Mouse (Mus musculus) kidney, postnatal 4 days (tissue): Measurements from ENCODE around the gene Hoxd8.

Source experiments
- DNase-seq, 2 experiments: peaks; one replicate each; pipeline ENCODE4 v3.0.0; 2021; ENCODE audit warnings: mixed read lengths in 2 of 2

The Hoxd8 gene

DNA sequence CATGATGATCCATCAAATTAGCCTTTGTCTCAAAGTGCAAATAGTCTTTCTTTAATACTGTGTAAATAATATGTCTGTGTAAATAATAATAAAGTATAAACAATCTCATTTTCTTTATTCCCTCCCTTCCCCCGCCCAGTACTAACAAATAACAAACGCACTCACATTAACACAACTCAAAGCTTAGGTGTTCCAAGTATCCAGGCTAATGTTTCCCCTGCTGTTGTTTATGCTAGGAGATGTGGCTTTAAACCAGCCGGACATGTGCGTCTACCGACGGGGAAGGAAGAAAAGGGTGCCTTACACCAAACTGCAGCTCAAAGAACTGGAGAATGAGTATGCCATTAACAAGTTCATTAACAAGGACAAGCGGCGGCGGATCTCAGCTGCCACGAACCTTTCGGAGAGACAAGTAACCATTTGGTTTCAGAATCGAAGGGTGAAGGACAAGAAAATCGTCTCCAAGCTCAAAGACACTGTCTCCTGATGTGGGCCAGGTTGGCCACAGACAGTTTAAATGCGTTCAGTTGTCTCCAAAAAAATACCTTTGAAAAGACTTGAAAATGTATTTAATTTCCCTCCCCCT, 34.7 kb upstream of the Hoxd8 start:
- DNase-seq = peak in 1 of 2 experiments; percentile 36

DNA sequence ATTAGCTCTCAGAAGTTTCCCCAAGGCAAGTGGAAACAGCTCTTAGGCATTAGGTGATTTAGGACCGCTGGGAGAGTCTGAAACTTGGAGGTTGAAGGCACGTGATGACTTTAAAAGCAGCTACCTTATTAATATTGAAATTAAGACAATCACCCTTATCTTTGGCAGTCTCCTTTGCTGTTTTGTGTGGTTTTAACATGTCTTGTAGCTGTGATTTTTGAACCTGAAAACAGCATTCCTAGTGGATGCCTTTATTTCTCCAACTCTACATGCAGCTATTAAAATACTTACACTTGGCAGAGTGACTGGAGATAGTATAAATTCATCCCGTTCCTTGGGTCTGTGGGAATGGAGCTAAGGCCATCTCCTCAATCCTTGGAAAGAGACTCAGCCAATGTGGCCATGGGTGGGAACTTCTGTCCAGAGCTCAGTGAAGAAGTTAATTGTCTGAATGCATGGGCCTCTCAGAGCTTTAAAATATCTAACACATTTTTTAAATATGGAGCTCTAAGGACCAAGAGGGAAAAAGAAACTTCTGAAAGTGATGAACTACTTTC, 33.7 kb upstream of the Hoxd8 start:
- no peak for DNase-seq

DNA sequence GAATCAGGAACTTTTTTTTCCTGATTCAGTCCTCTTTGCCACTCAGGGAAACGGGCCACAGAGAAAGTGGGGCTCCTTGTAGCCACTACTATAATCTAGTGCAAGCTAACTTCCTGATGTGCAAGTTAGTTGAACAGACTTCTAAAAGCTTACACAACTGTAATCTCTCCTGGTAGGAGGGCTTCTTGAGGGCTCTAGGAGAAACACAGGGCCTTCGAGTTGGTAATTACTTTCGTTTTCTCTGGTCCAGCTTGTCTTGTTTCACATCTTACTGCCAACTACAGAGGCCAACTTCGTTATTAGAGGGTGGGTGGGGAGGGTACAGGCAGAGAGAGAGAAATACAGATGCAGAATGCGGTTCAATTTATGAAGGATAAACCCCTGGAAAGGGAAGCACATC, 32.6 kb upstream of the Hoxd8 start:
- DNase-seq = peak in 1 of 2 experiments; percentile 10

DNA sequence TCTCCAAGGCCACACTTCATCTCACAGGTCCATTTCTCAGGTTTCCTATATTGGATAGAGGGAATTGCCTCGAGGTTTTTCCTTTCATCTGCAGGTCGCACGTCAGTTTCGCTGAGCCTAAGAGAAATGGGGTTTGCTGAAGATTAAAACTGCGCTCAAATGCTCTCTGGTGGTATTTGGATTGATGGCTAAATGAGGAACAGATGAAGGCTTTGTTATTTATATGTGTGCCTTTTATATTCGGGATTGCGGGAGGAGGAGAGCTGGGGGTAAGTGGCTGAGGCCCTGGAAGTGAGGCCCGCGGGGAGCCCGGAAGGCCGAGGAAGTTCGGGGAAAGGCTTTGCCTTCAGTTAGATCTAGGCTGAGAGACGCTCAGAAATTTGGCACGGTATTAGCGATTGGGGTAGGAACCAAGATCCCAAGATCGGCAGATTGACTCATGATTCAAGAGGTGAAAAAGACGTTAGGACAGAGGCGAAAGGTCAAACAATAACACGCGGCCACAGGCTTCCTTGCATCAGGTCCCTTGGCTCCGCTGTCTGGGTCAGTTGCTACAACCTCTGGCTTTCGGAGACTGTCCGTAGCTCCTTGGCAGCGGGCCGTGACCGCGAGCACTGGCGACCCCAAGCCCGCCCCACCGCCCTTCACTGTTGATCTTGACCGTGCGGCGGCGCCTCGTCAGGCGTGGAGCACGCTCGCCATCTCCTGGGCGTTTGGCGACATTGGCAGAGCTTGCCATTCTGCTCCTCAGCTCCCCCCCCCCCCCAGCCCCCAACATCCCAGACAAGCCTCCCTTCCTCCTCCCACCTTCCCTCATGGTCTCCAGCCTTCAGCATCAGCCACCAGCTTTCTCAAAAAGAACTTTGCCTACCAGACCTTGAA, 31.7 kb upstream of the Hoxd8 start:
- DNase-seq = peak; percentile 85 to 90

DNA sequence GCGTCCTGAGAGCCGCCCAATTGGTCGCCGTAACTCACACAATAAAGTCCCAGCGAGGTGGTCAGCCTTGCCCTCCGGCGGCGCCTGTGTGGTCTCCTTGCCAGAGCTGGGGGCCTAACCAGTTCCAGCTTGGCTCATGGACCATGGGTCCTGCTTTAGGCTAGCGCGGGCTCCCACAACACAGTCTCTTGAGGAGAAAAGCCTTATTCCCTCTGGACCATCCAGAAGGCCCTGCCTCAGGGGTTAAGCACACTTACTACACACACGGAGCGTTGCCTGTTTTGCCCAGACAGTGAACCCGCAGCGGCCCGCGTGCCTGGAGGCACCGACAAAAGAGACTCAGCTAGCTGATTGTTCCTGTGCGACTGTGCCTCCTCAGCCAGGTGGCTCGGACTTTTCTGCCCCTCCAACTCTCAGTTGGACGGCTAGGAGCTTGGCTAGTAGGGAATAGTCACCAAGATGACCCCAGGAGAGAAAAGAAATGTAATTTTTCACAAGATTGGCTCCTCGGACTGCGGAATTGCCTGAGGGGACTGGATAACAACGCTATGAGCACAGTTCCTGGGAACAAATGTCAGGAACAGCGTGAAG, 30.5 kb upstream of the Hoxd8 start:
- peak in 1 of 2 experiments; percentile 20 for DNase-seq

- DNase-seq = peak; percentile 49 to 60
Measured at GRCm38 (mm10) chr2:74674881-74675665, 29.3 kb upstream of the Hoxd8 start, which contains the start of gene Hoxd12. Hoxd12 (plus strand) TSS chr2:74675013.

GRCm38 (mm10) chr2:74675666-74676282, 28.6 kb upstream of the Hoxd8 start:
- peak in 1 of 2 experiments; percentile 43 for DNase-seq

DNA sequence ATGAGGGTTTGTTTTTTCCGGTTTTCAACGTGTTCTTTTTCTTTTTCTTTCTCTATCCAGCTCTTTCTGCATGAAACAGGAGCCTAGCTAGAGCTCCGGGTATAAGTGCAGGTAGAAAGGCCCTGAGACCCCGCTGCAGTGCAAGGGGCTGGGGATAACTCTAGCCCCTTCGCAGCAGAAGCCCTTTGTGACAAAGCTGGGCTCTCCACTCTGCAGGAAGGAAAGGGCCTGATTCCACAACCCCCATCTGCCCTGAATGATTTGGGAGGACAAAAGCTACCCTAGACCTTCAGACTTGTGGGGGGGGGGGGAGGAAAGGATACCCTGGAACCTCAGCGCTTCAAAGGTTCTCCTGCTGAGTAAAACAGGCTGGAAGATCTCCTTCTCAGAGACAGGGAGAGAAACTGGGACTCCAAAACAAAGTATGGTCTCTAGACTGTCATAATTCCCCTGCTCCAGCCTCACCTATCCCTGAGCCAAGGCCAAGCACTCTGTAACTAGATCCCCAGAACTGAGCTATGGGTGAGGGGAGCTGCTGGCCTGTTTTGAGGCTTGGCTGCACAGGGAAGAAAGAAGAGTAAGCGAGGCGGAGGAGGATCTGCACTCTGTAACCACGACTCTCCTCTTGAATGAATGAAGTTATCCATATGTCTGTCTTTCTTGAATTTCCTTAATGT, 27.9 kb upstream of the Hoxd8 start:
- DNase-seq = peak in 1 of 2 experiments; percentile 20

- DNase-seq = peak in 1 of 2 experiments; percentile 11
Measured at GRCm38 (mm10) chr2:74677106-74677505, 27.3 kb upstream of the Hoxd8 start.

DNA sequence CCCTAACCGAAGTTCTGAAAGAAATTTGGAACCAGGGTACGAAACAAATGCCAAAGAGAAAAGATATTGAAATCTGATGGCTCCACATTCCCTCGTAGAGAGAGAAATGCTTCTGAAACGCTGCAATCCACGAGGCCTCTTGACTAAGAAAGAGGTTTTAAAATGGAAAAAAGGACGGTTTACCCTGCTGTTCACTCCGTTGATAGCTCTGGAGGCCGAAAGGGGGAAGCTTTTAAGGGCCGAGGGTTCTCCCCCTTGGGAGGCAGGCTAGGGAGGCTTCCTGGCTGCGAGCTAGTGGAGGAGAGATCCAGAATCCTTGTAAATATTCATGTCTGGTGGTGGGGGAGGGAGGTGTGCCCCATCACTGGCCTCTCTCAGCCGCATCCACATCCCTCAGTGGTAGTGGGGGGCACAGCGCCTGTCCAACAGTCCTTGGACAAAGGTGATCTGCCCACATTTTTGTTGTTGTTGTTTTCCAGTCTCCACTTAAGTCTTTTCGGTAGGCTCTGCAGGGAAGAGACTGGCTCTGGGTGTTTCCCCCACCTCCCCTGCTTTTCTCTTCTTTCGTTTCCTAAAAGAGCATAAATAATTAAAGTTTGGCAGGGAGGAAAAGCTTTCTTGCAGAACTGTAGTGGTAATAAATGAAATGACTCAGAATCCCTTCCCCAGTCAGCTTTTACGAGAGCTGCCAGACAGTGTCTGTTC, 25.4 kb upstream of the Hoxd8 start, which contains the start of gene Hoxd11:
Gene Hoxd11, plus strand, starts transcription at position 667 of the 705 bp plus-strand sequence.
- DNase-seq = peak; percentile 48 to 61

DNA sequence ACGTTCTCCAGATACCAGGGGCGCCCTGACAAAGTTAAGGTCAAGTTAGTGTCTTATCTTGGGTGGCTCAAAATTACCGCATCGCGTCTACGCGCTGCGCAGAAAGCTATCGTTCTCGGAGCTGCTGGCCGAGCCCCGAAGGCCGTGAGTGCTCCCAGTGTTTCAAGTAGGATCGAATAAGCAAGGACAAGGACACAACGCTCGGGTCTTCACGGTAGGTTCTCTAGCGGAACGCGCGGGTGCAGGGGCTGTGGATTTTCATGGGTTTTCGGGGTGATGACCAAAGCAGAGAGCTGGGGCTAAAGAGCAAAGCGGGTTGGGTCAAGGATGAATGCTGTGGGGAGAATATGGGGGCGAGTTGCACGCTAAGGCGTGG, 24.8 kb upstream of the Hoxd8 start:
- DNase-seq = peak; percentile 53 to 69

- DNase-seq = peak; percentile 59 to 69
Measured at GRCm38 (mm10) chr2:74679980-74680379, 24.4 kb upstream of the Hoxd8 start.

DNA sequence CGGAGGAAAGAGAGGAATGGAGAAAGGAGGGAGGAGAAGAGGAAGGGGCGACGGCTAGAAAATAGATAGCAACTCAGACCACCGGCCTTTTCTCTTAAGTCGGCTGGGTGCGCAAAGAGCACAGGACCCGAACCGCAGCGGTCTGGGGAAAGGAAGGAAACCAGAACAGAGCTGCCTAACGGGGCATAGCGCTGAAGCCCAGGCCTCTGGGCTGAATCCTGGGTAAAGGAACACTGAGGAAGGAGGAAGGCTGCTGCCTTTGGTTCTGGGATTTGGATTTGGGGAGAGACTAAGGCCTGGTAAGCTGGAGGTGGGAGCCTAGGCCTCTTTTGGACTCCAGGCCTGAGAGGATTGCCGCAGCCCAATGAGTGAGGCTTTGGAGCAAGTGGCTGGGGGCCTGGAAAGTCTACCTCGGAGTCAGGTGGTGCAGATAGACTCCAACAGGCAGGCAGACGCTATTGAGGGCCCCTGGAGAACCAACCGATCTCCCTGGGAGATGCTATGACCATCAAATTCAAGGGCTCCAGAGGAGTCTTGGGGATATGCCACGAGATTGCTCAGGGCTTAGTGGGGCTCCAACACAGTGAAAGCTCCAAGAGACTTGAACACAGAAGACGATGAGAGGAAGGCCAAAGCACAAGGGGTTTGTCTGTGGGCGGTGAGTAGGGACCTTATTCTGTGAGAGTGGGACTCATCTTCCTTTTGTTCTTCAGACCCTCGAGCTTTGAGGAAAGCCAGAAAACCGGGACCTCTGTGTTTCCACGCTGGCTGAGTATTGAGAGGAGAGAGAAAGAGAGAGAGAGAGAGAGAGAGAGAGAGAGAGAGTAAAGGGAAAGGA, 23.6 kb upstream of the Hoxd8 start:
- peak; percentile 59 to 63 for DNase-seq

DNA sequence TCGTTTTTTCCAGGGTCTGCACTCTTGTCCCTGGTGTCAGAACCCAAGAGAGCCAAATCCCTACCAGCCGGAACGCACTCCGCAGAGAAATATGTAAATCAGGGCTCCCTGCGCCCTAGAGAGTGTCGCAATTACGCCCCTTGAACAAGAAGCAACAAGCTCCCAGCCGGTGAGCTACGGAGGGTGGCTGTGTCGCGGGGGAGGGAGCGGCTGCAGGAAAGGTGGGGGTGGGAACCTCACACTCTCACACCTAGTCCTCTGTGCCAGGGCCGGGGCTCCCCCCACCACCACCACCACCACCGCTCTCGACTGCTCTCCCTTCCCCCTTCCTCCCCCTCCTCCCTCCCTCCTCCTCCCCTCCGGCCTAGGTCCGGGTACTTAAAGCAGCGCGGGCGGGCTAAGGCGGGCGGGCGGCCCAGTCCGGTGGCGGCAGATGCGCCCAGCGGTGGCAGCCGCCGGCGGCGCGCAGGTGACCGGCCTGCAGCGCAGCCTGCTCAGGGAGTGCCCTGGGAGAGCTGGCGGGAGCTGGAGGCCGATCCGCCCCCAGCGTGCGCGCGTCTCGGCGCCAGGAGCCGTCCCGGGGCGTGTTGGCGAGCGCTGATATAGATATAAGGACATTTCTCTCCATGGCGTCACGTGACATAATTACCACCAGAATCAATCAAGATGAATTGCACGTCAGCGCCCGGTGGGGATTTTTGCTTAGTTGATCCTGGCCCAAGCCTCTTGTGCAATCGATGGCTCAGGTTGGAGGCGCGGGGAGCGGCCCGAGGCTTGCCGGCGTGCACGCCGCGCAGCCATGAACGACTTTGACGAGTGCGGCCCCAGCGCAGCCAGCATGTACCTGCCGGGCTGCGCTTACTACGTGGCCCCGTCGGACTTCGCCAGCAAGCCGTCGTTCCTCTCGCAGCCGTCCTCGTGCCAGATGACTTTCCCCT, 22.6 kb upstream of the Hoxd8 start:
- peak; percentile 72 to 82 for DNase-seq

DNA sequence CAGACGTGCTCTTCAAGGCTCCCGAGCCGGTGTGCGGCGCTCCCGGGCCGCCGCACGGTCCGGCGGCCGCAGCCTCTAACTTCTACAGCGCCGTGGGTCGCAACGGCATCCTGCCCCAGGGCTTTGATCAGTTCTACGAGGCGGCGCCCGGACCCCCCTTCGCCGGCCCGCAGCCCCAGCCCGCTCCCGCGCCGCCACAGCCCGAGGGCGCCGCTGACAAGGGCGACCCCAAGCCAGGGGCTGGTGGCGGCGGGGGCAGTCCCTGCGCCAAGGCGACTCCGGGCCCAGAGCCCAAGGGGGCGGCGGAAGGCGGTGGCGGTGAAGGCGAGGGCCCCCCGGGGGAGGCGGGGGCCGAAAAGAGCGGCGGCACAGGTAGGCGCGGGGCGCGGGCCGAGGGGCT, 21.6 kb upstream of the Hoxd8 start:
- peak in 1 of 2 experiments; percentile 55 for DNase-seq

GRCm38 (mm10) chr2:74683471-74683951, 20.9 kb upstream of the Hoxd8 start:
- DNase-seq = peak; percentile 66 to 79

GRCm38 (mm10) chr2:74684106-74684505, 20.3 kb upstream of the Hoxd8 start:
- no peak for DNase-seq

DNA sequence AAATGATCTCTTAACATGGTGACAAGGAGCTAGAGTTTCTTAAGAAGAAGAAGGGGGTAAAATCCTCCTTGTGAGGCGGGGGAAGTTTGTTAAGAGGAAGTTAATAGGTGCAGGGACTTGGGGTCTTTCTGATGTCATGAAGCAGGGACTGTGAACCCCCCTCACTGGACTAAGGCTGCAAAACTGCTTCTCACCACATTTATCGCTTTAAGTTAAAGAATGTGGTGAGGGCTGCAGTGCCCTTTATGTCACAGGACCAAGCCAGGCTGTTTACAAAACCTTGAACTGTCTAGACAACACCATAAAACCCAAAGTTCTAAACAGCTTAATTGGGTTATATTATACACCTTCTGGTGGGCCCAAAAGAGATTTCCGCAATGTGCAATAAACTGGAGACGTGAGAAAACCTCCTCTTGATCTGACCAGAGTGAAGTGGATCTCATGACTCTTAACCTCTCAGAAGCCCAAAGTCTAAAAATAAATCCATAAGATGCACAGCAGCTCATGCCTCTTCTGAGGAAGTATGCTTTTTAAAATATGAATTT, 19.3 kb upstream of the Hoxd8 start:
- DNase-seq = no peak
